Mouse (Mus musculus): ENCODE measurements around the gene Xpo4.

Gene Xpo4

GRCm38 (mm10) chr14:57609816-57610329 lies 55.4 kb downstream of the Xpo4 start:
- DNase-seq (ENCODE audit: low spot score in 2 of 2) = no peak

GRCm38 (mm10) chr14:57607500-57607899 lies 57.7 kb downstream of the Xpo4 start:
- peak; percentile 26 to 36 for DNase-seq (ENCODE audit: low spot score in 2 of 2)

GRCm38 (mm10) chr14:57606663-57607365 lies 58.4 kb downstream of the Xpo4 start:
- DNase-seq (ENCODE audit: low spot score in 2 of 2) = no peak

DNA sequence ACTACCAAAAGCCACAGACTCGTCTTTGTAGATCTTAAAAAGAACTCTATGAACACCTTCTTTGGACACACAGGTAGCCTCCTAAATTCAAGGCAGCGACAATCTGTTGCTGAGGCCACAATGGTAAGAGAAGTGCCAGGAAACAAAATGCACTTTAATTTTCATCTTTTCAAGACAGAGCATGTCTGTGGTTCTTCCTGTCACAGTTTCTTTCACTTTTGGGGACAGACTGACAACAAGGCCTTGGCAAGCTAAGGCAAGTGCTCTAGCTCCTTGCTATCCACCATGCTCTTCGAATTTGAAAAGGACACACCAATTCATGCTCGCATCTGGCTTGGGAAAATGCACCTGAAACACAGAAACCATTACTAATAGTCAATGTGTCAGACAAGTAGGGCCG lies 72.0 kb downstream of the Xpo4 start:
- DNase-seq (ENCODE audit: low spot score in 2 of 2) = no peak

- DNase-seq (ENCODE audit: low spot score in 2 of 2) = no peak
Measured at GRCm38 (mm10) chr14:57591830-57592229, 73.4 kb downstream of the Xpo4 start.

- DNase-seq (ENCODE audit: low spot score in 2 of 2) = no peak
Measured at GRCm38 (mm10) chr14:57576364-57577060, 88.7 kb downstream of the Xpo4 start.

- no peak for DNase-seq (ENCODE audit: low spot score in 2 of 2)
Measured at GRCm38 (mm10) chr14:57574792-57575587, 90.2 kb downstream of the Xpo4 start.

- peak; percentile 86 to 90 for DNase-seq (ENCODE audit: low spot score in 2 of 2)
Measured at GRCm38 (mm10) chr14:57571155-57572133, 93.8 kb downstream of the Xpo4 start, which contains the start of gene Eef1akmt1. TSS of gene Eef1akmt1 (minus strand) at chr14:57571612.

GRCm38 (mm10) chr14:57565626-57566025 lies 99.6 kb downstream of the Xpo4 start:
- DNase-seq (ENCODE audit: low spot score in 2 of 2) = no peak

DNA sequence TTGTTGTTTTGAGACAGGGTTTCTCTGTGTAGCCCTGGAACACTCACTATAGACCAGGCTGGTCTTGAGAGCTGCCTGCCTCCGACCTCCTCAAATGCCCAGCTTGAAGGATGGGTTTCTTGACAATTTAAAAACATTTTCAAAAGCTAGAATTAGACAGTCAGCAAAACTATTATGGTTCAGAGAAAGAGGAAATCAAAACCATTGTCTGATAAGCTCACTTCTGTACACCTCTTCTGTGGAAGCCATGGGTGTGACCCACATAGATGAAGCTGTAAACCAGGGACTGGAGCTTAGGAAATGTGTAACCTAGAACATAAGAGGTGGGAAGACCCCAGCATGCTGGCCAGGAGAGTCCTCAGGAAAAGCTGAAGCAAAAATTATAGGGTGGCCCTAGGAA lies 108.3 kb downstream of the Xpo4 start:
- no peak for DNase-seq (ENCODE audit: low spot score in 2 of 2)

GRCm38 (mm10) chr14:57555471-57556070 lies 109.7 kb downstream of the Xpo4 start:
- no peak for DNase-seq (ENCODE audit: low spot score in 2 of 2)

GRCm38 (mm10) chr14:57554434-57554833 lies 110.8 kb downstream of the Xpo4 start:
- DNase-seq (ENCODE audit: low spot score in 2 of 2) = no peak

- no peak for DNase-seq (ENCODE audit: low spot score in 2 of 2)
Measured at GRCm38 (mm10) chr14:57552945-57553344, 112.3 kb downstream of the Xpo4 start.

DNA sequence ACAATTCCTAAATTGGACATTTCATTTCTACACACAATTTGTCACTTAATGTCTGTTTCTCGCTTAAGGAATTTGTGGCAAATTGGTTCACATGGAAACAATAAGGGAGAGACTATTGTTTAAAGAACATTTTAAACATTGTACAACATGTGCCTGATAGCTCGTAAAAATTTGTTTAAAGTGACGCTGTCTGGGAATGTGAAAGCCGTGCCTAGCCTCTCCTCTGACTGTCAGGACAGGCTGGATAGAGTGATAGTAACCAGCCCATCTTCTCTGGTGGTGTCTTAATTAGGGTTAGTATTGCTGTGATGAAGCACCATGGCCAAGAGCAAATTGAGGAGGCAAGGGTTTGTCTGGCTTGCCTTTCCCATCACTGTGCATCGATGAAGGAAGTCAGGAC lies 118.2 kb downstream of the Xpo4 start:
- no peak for DNase-seq (ENCODE audit: low spot score in 2 of 2)

GRCm38 (mm10) chr14:57546557-57547021 lies 118.6 kb downstream of the Xpo4 start:
- DNase-seq (ENCODE audit: low spot score in 2 of 2) = no peak

DNA sequence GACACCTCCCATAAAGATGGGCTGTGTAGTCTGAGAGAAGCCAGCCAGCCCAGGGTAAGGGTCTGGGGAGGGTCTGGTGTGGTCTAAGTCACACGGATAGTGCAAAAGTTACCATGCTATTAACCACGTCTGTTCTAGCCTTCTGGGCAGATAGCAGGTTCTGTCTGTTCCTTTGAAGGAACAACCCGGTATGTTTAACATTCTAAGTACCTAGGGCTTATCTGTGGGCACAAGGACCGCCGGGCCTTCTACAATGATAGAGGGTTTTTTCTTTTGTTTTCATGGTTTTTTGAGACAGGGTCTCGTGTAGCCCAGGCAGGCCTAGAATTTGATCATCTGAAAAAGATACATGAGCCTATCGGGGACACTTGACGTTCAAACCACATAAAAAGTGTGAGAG lies 119.1 kb downstream of the Xpo4 start:
- DNase-seq (ENCODE audit: low spot score in 2 of 2) = no peak

GRCm38 (mm10) chr14:57545526-57545925 lies 119.7 kb downstream of the Xpo4 start:
- DNase-seq (ENCODE audit: low spot score in 2 of 2) = no peak

DNA sequence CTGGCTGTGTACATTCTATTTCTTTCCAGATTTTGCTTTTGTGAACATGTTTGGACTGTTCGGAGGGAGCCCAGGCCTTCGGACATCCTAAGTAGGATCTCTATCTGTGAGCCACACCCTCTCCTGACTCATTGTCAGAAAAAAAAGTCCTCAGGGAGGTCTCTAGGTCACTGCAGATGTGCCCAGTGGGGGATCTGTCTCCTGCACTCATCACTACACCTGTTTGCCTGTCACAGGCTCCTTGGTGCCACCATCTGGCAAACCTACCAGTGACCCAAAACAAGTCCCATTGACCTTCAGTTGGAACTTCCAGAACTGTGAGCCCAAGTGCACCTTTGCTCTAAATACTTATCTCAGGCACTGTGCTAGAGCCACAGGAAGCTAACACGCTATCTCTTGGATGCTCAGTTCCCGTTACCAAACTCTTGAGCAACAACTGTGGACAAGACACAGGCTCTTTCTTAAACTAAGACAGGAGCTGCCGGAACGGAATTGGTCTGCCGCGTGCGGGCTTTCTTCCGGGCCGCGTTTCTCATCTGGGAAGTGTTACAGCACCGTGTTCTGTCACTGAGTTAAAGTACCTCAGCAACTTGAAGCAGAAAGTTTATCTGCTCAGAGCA lies 121.7 kb downstream of the Xpo4 start:
- DNase-seq (ENCODE audit: low spot score in 2 of 2) = no peak

DNA sequence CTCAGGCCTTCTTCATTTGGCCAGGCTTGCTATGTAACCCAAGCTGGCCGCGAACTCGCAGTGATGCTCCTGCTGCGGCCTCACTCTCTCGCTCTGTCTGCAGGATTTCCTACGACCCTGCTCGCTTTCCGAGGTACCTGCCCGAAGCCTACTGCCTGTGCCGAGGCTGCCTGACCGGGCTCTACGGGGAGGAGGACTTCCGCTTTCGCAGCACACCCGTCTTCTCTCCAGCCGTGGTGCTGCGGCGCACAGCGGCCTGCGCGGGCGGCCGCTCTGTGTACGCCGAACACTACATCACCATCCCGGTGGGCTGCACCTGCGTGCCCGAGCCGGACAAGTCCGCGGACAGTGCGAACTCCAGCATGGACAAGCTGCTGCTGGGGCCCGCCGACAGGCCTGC lies 123.0 kb downstream of the Xpo4 start:
- no peak for DNase-seq (ENCODE audit: low spot score in 2 of 2)

DNA sequence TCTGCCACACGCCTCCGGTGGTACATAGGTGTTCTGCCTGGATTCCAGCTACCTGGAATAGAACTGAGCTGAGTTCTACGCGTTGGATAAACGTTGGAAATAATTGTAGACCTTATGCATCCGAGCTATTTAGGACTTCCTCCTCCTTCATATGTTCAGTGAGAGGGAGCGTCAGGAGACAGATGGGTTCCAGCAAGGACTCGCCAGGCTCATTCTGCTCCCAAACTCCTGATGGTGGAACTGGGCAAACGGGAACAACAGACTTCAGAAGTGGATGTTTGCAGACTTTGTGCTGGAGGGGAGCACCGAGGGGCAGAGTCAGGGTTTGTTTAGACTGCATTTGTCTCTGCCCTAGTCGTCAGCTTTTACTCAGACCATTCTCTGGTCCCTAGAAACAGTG lies 124.5 kb downstream of the Xpo4 start:
- no peak for DNase-seq (ENCODE audit: low spot score in 2 of 2)
